Mouse (Mus musculus) lung, adult 2 months (tissue): ENCODE data around the gene Aloxe3.

Experiments used
- CTCF ChIP-seq: fragments of 200-500 bp; IDR thresholded peaks from 2 replicates; pipeline ENCODE4 v1.5.1; 2011; ENCODE audit warnings: mild to moderate bottlenecking, low read length, control low read depth; ENCODE audit not compliant: insufficient read depth
- POLR2A ChIP-seq: fragments of 200-500 bp; IDR thresholded peaks from 2 replicates; pipeline ENCODE4 v1.6.1; 2011; ENCODE audit warnings: low read depth, mild to moderate bottlenecking, control low read depth, low read length, borderline replicate concordance; ENCODE audit errors: extremely low read depth

DNA sequence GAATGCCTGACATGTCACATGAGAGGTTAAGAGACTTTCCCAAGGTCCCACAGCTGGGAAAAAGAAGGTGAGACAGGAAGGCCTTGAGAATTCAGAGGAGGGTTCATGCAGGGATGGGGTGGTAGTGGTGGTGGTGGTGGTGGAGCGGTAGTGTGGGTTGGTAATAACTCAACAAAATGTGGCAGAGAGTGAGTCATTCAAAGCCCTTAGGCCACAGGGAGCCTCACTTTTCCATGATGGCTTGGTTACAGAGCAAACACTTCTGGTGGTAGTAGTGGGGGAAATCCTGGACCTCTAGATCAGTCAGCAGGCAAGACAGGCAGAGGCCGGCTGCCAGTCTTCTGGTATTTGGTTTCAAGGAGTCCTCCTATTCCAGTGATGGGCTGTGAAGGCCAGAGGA lies 46.9 kb downstream of the Aloxe3 start:
- TF ChIP-seq POLR2A (no peak), CTCF (no peak)
